Mouse (Mus musculus) heart, embryonic 11.5 days (tissue): ENCODE measurements around the gene Fyb. TPM values are rescaled to one million over a fixed set of nuclear protein-coding genes. Genes with fewer than 3 reads are reported as not detected.

ENCODE experiments used
- ATAC-seq: fragments of 200-750 bp; cut with Nextera tagmentation; replicated peaks from 2 replicates; pipeline ENCODE4 v1.8.0; 2017; ENCODE audit warnings: moderate library complexity; ENCODE audit not compliant: insufficient number of reproducible peaks, low FRiP score, low TSS enrichment
- H3K27ac ChIP-seq: fragments of 300-500 bp; sonication (generic); 2 replicates; pipeline ENCODE4 v1.5.1; 2014; ENCODE audit warnings: mild to moderate bottlenecking, low read depth, low read length
- H3K27me3 ChIP-seq: fragments of 300-500 bp; sonication (generic); 2 replicates; pipeline ENCODE4 v1.6.1; 2014; ENCODE audit warnings: mild to moderate bottlenecking, low read length, mixed read lengths; ENCODE audit not compliant: control insufficient read depth, insufficient read depth
- H3K36me3 ChIP-seq: fragments of 300-500 bp; sonication (generic); 2 replicates; pipeline ENCODE4 v1.6.1; 2014; ENCODE audit warnings: mild to moderate bottlenecking, low read length, moderate library complexity, mixed read lengths; ENCODE audit not compliant: control insufficient read depth, insufficient read depth
- H3K4me1 ChIP-seq: fragments of 300-500 bp; sonication (generic); 2 replicates; pipeline ENCODE4 v1.6.1; 2014; ENCODE audit warnings: low read length; ENCODE audit not compliant: control insufficient read depth, insufficient read depth
- H3K4me2 ChIP-seq: fragments of 300-500 bp; sonication (generic); 2 replicates; pipeline ENCODE4 v1.6.1; 2014; ENCODE audit warnings: mild to moderate bottlenecking, moderate library complexity
- H3K4me3 ChIP-seq: fragments of 300-500 bp; sonication (generic); 2 replicates; pipeline ENCODE4 v1.5.1; 2014; ENCODE audit warnings: low read depth, low read length
- H3K9ac ChIP-seq: fragments of 300-500 bp; sonication (generic); 2 replicates; pipeline ENCODE4 v1.6.1; 2014; ENCODE audit warnings: mild to moderate bottlenecking, low read depth, low read length, moderate library complexity
- H3K9me3 ChIP-seq: fragments of 300-500 bp; sonication (generic); replicated peaks from 2 replicates; pipeline ENCODE4 v1.6.1; 2016; ENCODE audit warnings: low read length; ENCODE audit not compliant: control insufficient read depth
- WGBS: fragments of 180-500 bp; shearing (Covaris S2); extraction: QIAGEN DNeasy Blood & Tissue Kit; methylation state at CpG from one replicate; pipeline ENCODE4 v1.1.7; 2014; ENCODE audit not compliant: insufficient replicate concordance; 5-methylcytosine and 5-hydroxymethylcytosine counted together
- polyA plus RNA-seq: library from polyadenylated mRNA; unstranded; fragments of >200 nt; fragmentation: Nextera tagmentation; extraction: Ambion mirVana; gene quantifications from 2 replicates; pipeline ENCODE4 v1.2.1, GENCODE M21; 2014

Gene Fyb
- polyA plus RNA-seq = 3.7 and 4.6 TPM in 2 replicates

DNA sequence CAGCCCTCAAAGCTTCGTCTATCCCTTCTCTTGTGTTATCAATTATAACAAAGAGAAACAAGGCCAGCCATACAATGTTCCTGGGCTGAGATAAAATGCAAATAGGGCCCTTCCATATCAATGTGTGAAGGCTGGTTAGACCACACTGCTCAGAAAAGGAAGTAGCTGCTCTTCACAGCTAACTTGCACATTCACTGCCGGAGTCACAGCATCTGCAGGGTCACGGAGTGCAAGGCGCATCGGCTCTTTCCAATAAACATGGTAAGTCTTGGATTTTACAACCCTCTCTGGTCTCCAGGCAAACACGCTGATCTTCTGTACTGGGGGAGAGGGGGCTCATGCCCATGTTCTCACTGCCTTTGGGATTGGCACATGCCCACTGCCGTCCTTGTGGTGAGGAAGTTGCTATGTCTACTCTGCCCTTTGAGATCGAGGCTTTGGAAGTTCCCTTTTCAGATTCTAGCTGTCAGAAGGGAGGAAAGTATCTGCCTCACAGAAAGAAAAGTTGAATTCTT lies at the start of gene Fyb:
Gene Fyb (plus strand): TSS at position 201 of the 515 bp plus-strand sequence.
- H3K9ac ChIP-seq = no peak within 1 kb of the TSS
- no peaks in the 10 kb centered on the region for H3K27me3 ChIP-seq
- no peaks in the 10 kb centered on the region for H3K9me3 ChIP-seq
- H3K4me2 ChIP-seq = no peak within 1 kb of the TSS
- 74% methylated on average over 8 of the region's 8 CpGs for WGBS
- no peak for ATAC-seq
- no peaks in the 10 kb centered on the region for H3K36me3 ChIP-seq
- H3K27ac ChIP-seq = no peak within 1 kb of the TSS
- no peak within 1 kb of the TSS for H3K4me3 ChIP-seq
- no peaks in the 10 kb centered on the region for H3K4me1 ChIP-seq

- Histone ChIP-seq H3K4me1 (no peaks in the 10 kb centered on the region), H3K9ac (no peak overlapping the region), H3K36me3 (no peaks in the 10 kb centered on the region), H3K9me3 (no peaks in the 10 kb centered on the region; the same call in 1 of the 2 replicates), H3K4me3 (no peak overlapping the region), H3K27me3 (no peaks in the 10 kb centered on the region), H3K4me2 (no peak overlapping the region), H3K27ac (no peak overlapping the region)
- 71% methylated on average over 3 of the region's 3 CpGs for WGBS
- ATAC-seq = no peak
These were observed 39.1 kb upstream of the Fyb start for GRCm38 (mm10) chr15:6483561-6483960.

- no peaks in the 10 kb centered on the region for H3K9me3 ChIP-seq
- no peak for ATAC-seq
- H3K27ac ChIP-seq = no peak overlapping the region
- no peak overlapping the region for H3K4me3 ChIP-seq
- no peak overlapping the region for H3K4me2 ChIP-seq
- H3K9ac ChIP-seq = no peak overlapping the region
- no peaks in the 10 kb centered on the region for H3K27me3 ChIP-seq
- WGBS = 88% methylated on average over 2 of the region's 2 CpGs
- H3K4me1 ChIP-seq = no peaks in the 10 kb centered on the region
- H3K36me3 ChIP-seq = no peaks in the 10 kb centered on the region
These were observed 30.3 kb upstream of the Fyb start for GRCm38 (mm10) chr15:6492386-6492785.

- Histone ChIP-seq H3K9me3 (no peaks in the 10 kb centered on the region), H3K27ac (no peak overlapping the region), H3K36me3 (no peaks in the 10 kb centered on the region), H3K4me2 (no peak overlapping the region), H3K4me1 (no peaks in the 10 kb centered on the region), H3K9ac (no peak overlapping the region), H3K4me3 (no peak overlapping the region), H3K27me3 (no peaks in the 10 kb centered on the region)
- ATAC-seq = no peak
- WGBS = 78% methylated on average over 10 of the region's 10 CpGs
These were observed 24.1 kb upstream of the Fyb start for GRCm38 (mm10) chr15:6498396-6499070.

DNA sequence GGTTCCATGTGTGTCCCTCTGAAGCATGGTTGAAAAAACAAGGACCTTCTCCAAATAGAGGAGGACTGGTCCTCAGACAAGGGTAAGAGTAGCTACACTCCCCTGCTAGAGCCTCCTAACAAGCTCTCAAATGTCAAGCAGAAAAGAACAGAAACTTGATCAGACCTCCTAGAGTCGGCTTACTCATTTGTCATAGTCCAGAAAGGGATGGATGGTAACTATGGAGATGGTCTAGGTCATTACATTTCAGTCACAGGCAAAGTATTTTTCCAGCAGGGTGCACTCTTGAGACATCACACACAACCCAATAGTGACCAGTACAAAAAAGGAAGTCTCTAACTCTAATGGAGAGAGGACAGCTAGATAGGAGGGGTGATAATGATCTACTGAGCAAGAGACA lies 21.9 kb upstream of the Fyb start:
- Histone ChIP-seq H3K27me3 (no peaks in the 10 kb centered on the region), H3K4me2 (no peak overlapping the region), H3K27ac (no peak overlapping the region), H3K36me3 (no peaks in the 10 kb centered on the region), H3K9me3 (no peaks in the 10 kb centered on the region), H3K9ac (no peak overlapping the region), H3K4me1 (no peaks in the 10 kb centered on the region), H3K4me3 (no peak overlapping the region)
- WGBS = 55% methylated on average over 1 of the region's 1 CpGs
- no peak for ATAC-seq

DNA sequence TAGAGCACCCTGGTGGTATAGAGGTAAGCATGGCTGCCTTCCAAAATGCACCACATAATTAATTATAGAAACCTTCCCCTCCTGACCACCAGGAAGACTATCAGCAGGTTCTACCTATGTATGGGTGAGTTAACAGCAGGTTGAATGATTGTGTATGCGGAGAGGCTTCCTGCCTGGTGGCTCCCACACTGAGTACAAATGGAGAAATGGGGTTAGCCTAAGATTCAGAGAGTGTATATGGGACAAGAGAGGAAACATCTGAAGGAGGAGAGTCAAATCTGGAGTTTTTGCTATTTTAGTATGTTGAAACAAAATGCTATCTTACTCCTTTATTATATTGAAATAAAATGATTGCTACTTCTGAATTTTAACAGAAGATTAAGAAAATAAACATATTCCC lies 5.1 kb upstream of the Fyb start:
- 91% methylated on average over 1 of the region's 1 CpGs for WGBS
- ATAC-seq = no peak
- no peaks in the 10 kb centered on the region for H3K9me3 ChIP-seq
- no peak overlapping the region for H3K9ac ChIP-seq
- H3K4me1 ChIP-seq = no peaks in the 10 kb centered on the region
- H3K27ac ChIP-seq = no peak overlapping the region
- H3K4me2 ChIP-seq = no peak overlapping the region
- no peak overlapping the region for H3K4me3 ChIP-seq
- H3K36me3 ChIP-seq = no peaks in the 10 kb centered on the region
- H3K27me3 ChIP-seq = no peaks in the 10 kb centered on the region

DNA sequence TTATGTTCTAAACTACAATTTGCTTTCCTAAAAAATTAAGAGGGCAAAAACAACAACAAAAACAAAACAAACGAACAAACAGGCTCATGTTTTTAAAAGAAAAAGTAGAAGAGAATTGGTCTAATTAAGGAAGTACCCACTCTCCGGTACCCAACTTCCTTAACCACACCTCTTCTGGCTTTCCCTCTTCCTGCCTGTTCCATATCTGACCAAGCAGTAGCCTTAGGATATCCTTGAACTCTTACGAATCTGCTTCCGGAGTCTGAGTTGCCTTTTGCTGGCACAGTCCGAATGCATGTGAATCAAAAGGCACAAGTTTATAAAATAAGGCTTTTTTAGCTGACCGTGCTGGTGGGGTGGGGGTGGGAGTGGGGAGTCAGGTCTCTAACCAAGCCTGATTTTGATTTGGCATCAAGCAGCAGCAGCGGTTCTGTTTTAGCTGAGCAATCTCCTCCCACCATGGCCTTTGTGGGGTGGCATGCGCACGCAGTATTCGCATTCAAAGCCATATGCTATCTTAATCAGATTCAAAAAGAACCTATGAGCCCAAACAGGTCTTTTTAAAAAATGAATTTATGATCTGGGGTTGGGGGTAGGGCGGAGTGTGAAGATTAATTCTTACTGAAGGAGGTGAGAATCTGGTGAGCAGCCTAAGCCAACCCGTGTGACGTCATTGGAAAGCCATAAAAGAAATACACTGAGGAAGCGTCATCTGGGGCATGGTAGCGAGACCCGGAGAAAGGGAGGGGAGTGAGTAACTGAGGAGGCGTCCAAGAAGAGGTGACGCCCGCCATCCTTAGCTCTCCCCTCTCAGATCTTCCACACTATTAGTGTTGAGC lies 3.0 kb upstream of the Fyb start:
- 83% methylated on average over 19 of the region's 19 CpGs for WGBS
- no peaks in the 10 kb centered on the region for H3K9me3 ChIP-seq
- no peak overlapping the region for H3K9ac ChIP-seq
- no peak overlapping the region for H3K27ac ChIP-seq
- H3K4me1 ChIP-seq = no peaks in the 10 kb centered on the region
- H3K4me2 ChIP-seq = no peak overlapping the region
- ATAC-seq = no peak
- H3K36me3 ChIP-seq = no peaks in the 10 kb centered on the region
- H3K4me3 ChIP-seq = no peak overlapping the region
- no peaks in the 10 kb centered on the region for H3K27me3 ChIP-seq

- WGBS = 62% methylated on average over 10 of the region's 10 CpGs
- ATAC-seq = no peak
- H3K27ac ChIP-seq = no peak overlapping the region
These were observed 2.0 kb upstream of the Fyb start for GRCm38 (mm10) chr15:6520505-6521155.

More at GRCm38 (mm10) chr15:6520505-6521155, 2.0 kb upstream of the Fyb start:
- no peak overlapping the region for H3K4me2 ChIP-seq
- H3K9me3 ChIP-seq = no peaks in the 10 kb centered on the region
- H3K36me3 ChIP-seq = no peaks in the 10 kb centered on the region
- H3K4me1 ChIP-seq = no peaks in the 10 kb centered on the region
- H3K9ac ChIP-seq = no peak overlapping the region
- no peaks in the 10 kb centered on the region for H3K27me3 ChIP-seq
- H3K4me3 ChIP-seq = no peak overlapping the region
